29 mouse cellular contexts compared by ENCODE assay signal in genomic region chr1:32701267-32701666, GRCm38 (mm10).
DNase-seq lines count a peak whose midpoint lies in the region; ATAC-seq and TF ChIP-seq lines count a peak whose summit lies in the region.
"Had no signal": no experiment of that assay in that cellular context is flagged by ENCODE, and none has a peak within 500 bp of the region (broad histone marks: within the 10 kb centered on the region; RNA-seq: fewer than 3 reads in every experiment).

No protein-coding gene starts in this region.

- DNase-seq in forebrain, postnatal 0 days: peak; percentile 60
- peak; percentile 20 to 47 for DNase-seq in layer of hippocampus, adult 2 months (ENCODE audit: low spot score in 2 of 2)
- no peak for DNase-seq in layer of hippocampus, adult 11-12 months (ENCODE audit: low spot score)
- peak; percentile 5 for DNase-seq in layer of hippocampus, adult 9-10 months (ENCODE audit: low spot score)
- DNase-seq in layer of hippocampus, postnatal 25 days (ENCODE audit: extremely low spot score in 1 of 2, low spot score in 1 of 2): no peak
- DNase-seq in layer of hippocampus, adult 9-11 months: peak; percentile 38
- no peak for DNase-seq in spleen, adult 12 weeks (ENCODE audit: low spot score)
- DNase-seq: adrenal gland, adult 8-10 months; adrenal gland, postnatal 14 days; adrenal gland, postnatal 36 days; B cell, adult 2 months; cerebellum, adult 11-12 months; cerebellum, adult 2 months; cerebellum, adult 9-11 months; cerebellum, postnatal 14 days; cerebellum, postnatal 36 days; embryo, embryonic 11 days had no signal

- no peaks in the 10 kb centered on the region for H3K4me1 ChIP-seq in forebrain, postnatal 0 days (ENCODE audit: insufficient read depth)
- no peaks in the 10 kb centered on the region for H3K4me1 ChIP-seq in forebrain, embryonic 15.5 days
- H3K4me1 ChIP-seq: embryonic facial prominence, embryonic 13.5 days; embryonic facial prominence, embryonic 15.5 days; forebrain, embryonic 10.5 days; forebrain, embryonic 12.5 days had no signal

- no peak overlapping the region for H3K4me2 ChIP-seq in forebrain, postnatal 0 days (ENCODE audit: low read depth)
- H3K4me2 ChIP-seq in forebrain, embryonic 15.5 days (replicated peaks): no peak overlapping the region
- H3K4me2 ChIP-seq: embryonic facial prominence, embryonic 13.5 days; embryonic facial prominence, embryonic 15.5 days; forebrain, embryonic 12.5 days had no signal

- no peak for TF ChIP-seq CTCF in forebrain, postnatal 0 days (IDR thresholded peaks at IDR 0.05; ENCODE audit: low read depth)
- no peak for TF ChIP-seq CTCF in layer of hippocampus, adult 2 months (conservative IDR thresholded peaks at IDR 0.05)

- no peak overlapping the region for H3K9ac ChIP-seq in forebrain, postnatal 0 days
- no peak overlapping the region for H3K9ac ChIP-seq in forebrain, embryonic 15.5 days (replicated peaks)
- H3K9ac ChIP-seq: embryonic facial prominence, embryonic 13.5 days; embryonic facial prominence, embryonic 15.5 days; forebrain, embryonic 12.5 days had no signal

- no peaks in the 10 kb centered on the region for H3K9me3 ChIP-seq in forebrain, postnatal 0 days (ENCODE audit: low read length)
- H3K9me3 ChIP-seq in forebrain, embryonic 15.5 days: no peaks in the 10 kb centered on the region
- H3K9me3 ChIP-seq: embryonic facial prominence, embryonic 13.5 days; embryonic facial prominence, embryonic 15.5 days; G1E had no signal

- WGBS in forebrain, postnatal 0 days: 65% methylated on average over 3 of the region's 3 CpGs
- WGBS in forebrain, embryonic 15.5 days: 82% methylated on average over 3 of the region's 3 CpGs

- H3K4me3 ChIP-seq in forebrain, postnatal 0 days (ENCODE audit: low read depth, low read length): no peak overlapping the region
- no peak overlapping the region for H3K4me3 ChIP-seq in forebrain, embryonic 15.5 days
- no peak overlapping the region for H3K4me3 ChIP-seq in layer of hippocampus, adult 2 months
- H3K4me3 ChIP-seq: embryonic facial prominence, embryonic 13.5 days; embryonic facial prominence, embryonic 15.5 days; erythroblast, embryonic 14.5 days; forebrain, embryonic 10.5 days; forebrain, embryonic 12.5 days had no signal

- H3K36me3 ChIP-seq in forebrain, postnatal 0 days (ENCODE audit: insufficient read depth): no peaks in the 10 kb centered on the region
- H3K36me3 ChIP-seq in forebrain, embryonic 15.5 days: no peaks in the 10 kb centered on the region
- H3K36me3 ChIP-seq: embryonic facial prominence, embryonic 13.5 days; embryonic facial prominence, embryonic 15.5 days; forebrain, embryonic 10.5 days; forebrain, embryonic 12.5 days; G1E had no signal

- no peak overlapping the region for H3K27ac ChIP-seq in forebrain, postnatal 0 days (ENCODE audit: low read depth, low read length)
- H3K27ac ChIP-seq in forebrain, embryonic 15.5 days (replicated peaks): no peak overlapping the region
- H3K27ac ChIP-seq in layer of hippocampus, adult 2 months: peak overlapping the region; percentile 61; the same call in 1 of the 2 replicates
- H3K27ac ChIP-seq: embryonic facial prominence, embryonic 13.5 days; embryonic facial prominence, embryonic 15.5 days; forebrain, embryonic 10.5 days; forebrain, embryonic 12.5 days had no signal

- no peaks in the 10 kb centered on the region for H3K27me3 ChIP-seq in forebrain, postnatal 0 days (ENCODE audit: insufficient read depth, low read length)
- H3K27me3 ChIP-seq in forebrain, embryonic 15.5 days: no peaks in the 10 kb centered on the region
- H3K27me3 ChIP-seq: CH12.LX; embryonic facial prominence, embryonic 13.5 days; embryonic facial prominence, embryonic 15.5 days; forebrain, embryonic 12.5 days; Patski had no signal

- ATAC-seq in forebrain, postnatal 0 days: peak; percentile 85
- no peak for ATAC-seq in forebrain, embryonic 15.5 days (replicated peaks)
- ATAC-seq: activated CD4-positive, CD25-positive, alpha-beta regulatory T cell, adult 4 months; CD4-positive, CD25-positive, alpha-beta regulatory T cell, adult 4 months; forebrain, embryonic 14.5 days; Patski had no signal

Comparison
In these comparisons a context has a peak if more than half of its experiments do, and no peak if none do; other contexts are left out.
1. DNase-seq: peak in forebrain, postnatal 0 days (single experiment), layer of hippocampus, adult 2 months (2 of 2), layer of hippocampus, adult 9-10 months (single experiment) and layer of hippocampus, adult 9-11 months (single experiment); none in layer of hippocampus, adult 11-12 months (single experiment), layer of hippocampus, postnatal 25 days (0 of 2) and spleen, adult 12 weeks (single experiment).